Mouse (Mus musculus) MEL (cell line): Measurements from ENCODE around the gene Edem1.

Experiments
- CTCF ChIP-seq, 3 experiments: IDR thresholded peaks in 2 of 3; conservative IDR thresholded peaks in 1 of 3; 2 replicates each; pipeline ENCODE4 v1.5.1; 2011 to 2012; ENCODE audit warnings: low read length in 3 of 3, low read depth in 2 of 3, mild to moderate bottlenecking in 2 of 3, improper control_type of control experiment in 1 of 3, inconsistent platforms in 1 of 3, mixed read lengths in 1 of 3, moderate library complexity in 1 of 3; ENCODE audit not compliant: control insufficient read depth in 1 of 3, insufficient read depth in 1 of 3, poor library complexity in 1 of 3, severe bottlenecking in 1 of 3
- E2F4 ChIP-seq: IDR thresholded peaks from 2 replicates; pipeline ENCODE4 v1.6.1; 2011; ENCODE audit warnings: low read depth, low read length, improper control_type of control experiment, borderline replicate concordance
- EP300 ChIP-seq, 2 experiments: IDR thresholded peaks; 2 replicates each; pipeline ENCODE4 v1.6.1; 2011; ENCODE audit warnings: improper control_type of control experiment in 2 of 2, low read length in 2 of 2, low read depth in 1 of 2, mild to moderate bottlenecking in 1 of 2
- KAT2A ChIP-seq: conservative IDR thresholded peaks from 2 replicates; pipeline ENCODE4 v1.6.1; 2012; ENCODE audit warnings: low read depth, low read length, improper control_type of control experiment, inconsistent platforms
- POLR2A ChIP-seq, 2 experiments: IDR thresholded peaks; 2 replicates each; pipeline ENCODE4 v1.6.1; 2011 to 2012; ENCODE audit warnings: low read length in 2 of 2, mild to moderate bottlenecking in 2 of 2, control low read depth in 1 of 2, improper control_type of control experiment in 1 of 2, low read depth in 1 of 2, moderate library complexity in 1 of 2; ENCODE audit not compliant: control insufficient read depth in 1 of 2, insufficient read depth in 1 of 2, poor library complexity in 1 of 2

- TF ChIP-seq EP300 (IDR thresholded peaks at IDR 0.05; ENCODE audit: low read depth in 1 of 2, low read length in 2 of 2) = no peak
- TF ChIP-seq E2F4 = no peak
- TF ChIP-seq KAT2A = no peak
- TF ChIP-seq CTCF (IDR thresholded peaks at IDR 0.05 in 2 of 3, conservative IDR thresholded peaks at IDR 0.05 in 1 of 3; ENCODE audit: control insufficient read depth in 1 of 3, insufficient read depth in 1 of 3, low read depth in 2 of 3, low read length in 3 of 3, poor library complexity in 1 of 3, severe bottlenecking in 1 of 3) = no peak
- TF ChIP-seq POLR2A (IDR thresholded peaks at IDR 0.05; ENCODE audit: control insufficient read depth in 1 of 2, insufficient read depth in 1 of 2, low read depth in 1 of 2, low read length in 2 of 2, poor library complexity in 1 of 2) = no peak
Measured at GRCm38 (mm10) chr6:108840861-108841640, 12.6 kb downstream of the Edem1 start.
